Mouse (Mus musculus) ES-E14 (cell line): Measurements from ENCODE around the gene Cd5l. TPM values are rescaled to one million over a fixed set of nuclear protein-coding genes. Genes with fewer than 3 reads are reported as not detected.

Experiments
- DNase-seq: peaks from one replicate; pipeline ENCODE4 v3.0.0-alpha.2; 2013; ENCODE audit warnings: low read depth, low spot score
- H3K27ac ChIP-seq: 2 replicates; pipeline ENCODE4 v1.5.1; 2012; ENCODE audit warnings: low read depth, mild to moderate bottlenecking, low read length, moderate library complexity, mixed read lengths; ENCODE audit not compliant: poor library complexity, insufficient read depth, severe bottlenecking
- H3K36me3 ChIP-seq: 2 replicates; pipeline ENCODE4 v1.6.1; 2012; ENCODE audit warnings: mild to moderate bottlenecking, low read length, moderate library complexity, mixed read lengths; ENCODE audit not compliant: control insufficient read depth, poor library complexity, insufficient read depth, severe bottlenecking
- H3K4me1 ChIP-seq, 2 experiments: fragments of 150-350 bp in 1 of 2; sonication (generic) in 1 of 2; 2 replicates each; pipeline ENCODE4 v1.6.1; 2012; ENCODE audit warnings: low read length in 2 of 2, mild to moderate bottlenecking in 1 of 2, mixed read lengths in 1 of 2; ENCODE audit not compliant: control insufficient read depth in 2 of 2, insufficient read depth in 2 of 2, poor library complexity in 1 of 2
- H3K4me3 ChIP-seq, 2 experiments: fragments of 150-350 bp in 1 of 2; sonication (generic) in 1 of 2; 2 replicates each; pipeline ENCODE4 v1.5.1; 2012; ENCODE audit warnings: low read length in 2 of 2, low read depth in 1 of 2, mild to moderate bottlenecking in 1 of 2, mixed read lengths in 1 of 2; ENCODE audit not compliant: insufficient read depth in 1 of 2, poor library complexity in 1 of 2, severe bottlenecking in 1 of 2
- H3K9ac ChIP-seq: 2 replicates; pipeline ENCODE4 v1.6.1; 2012; ENCODE audit warnings: low read depth, mild to moderate bottlenecking, low read length, mixed read lengths; ENCODE audit not compliant: poor library complexity, insufficient read depth, severe bottlenecking
- H3K9me3 ChIP-seq: fragments of 150-350 bp; sonication (generic); 2 replicates; pipeline ENCODE4 v1.6.1; 2012; ENCODE audit warnings: low read depth, mild to moderate bottlenecking, low read length; ENCODE audit not compliant: control insufficient read depth, insufficient read depth
- CHD2 ChIP-seq: IDR thresholded peaks from 2 replicates; pipeline ENCODE4 v1.6.1; 2014; ENCODE audit warnings: mild to moderate bottlenecking, low read depth, low read length, inconsistent platforms
- HCFC1 ChIP-seq: IDR thresholded peaks from 2 replicates; pipeline ENCODE4 v1.6.1; 2012; ENCODE audit warnings: low read length, inconsistent platforms, borderline replicate concordance; ENCODE audit not compliant: insufficient read depth
- MAFK ChIP-seq: IDR thresholded peaks from 2 replicates; pipeline ENCODE4 v1.6.1; 2014; ENCODE audit warnings: mild to moderate bottlenecking, low read depth, low read length, inconsistent platforms; ENCODE audit not compliant: insufficient read depth
- ZC3H11A ChIP-seq: IDR thresholded peaks from 2 replicates; pipeline ENCODE4 v1.6.1; 2012; ENCODE audit warnings: low read depth, mild to moderate bottlenecking, inconsistent platforms, low read length, borderline replicate concordance
- ZNF384 ChIP-seq: IDR thresholded peaks from 2 replicates; pipeline ENCODE4 v1.6.1; 2012; ENCODE audit warnings: low read depth, low read length, inconsistent platforms
- in situ Hi-C, 2 experiments: fragments of 600-800 bp; cut with MboI; formaldehyde crosslinking; loops; one replicate each; pipeline ENCODE4 v1.15.1; 2025; ENCODE audit warnings: low sequenced_read_pairs in 2 of 2, inconsistent platforms in 1 of 2; ENCODE audit not compliant: unreplicated experiment in 2 of 2
- total RNA-seq: library from RNA; depleted of rRNA; stranded (reverse); fragments of 300-350 nt; gene quantifications from 2 replicates; pipeline ENCODE4 v1.2.3, GENCODE M21; 2012

Cd5l gene
- total RNA-seq, 1 experiment, result not detected

- Histone ChIP-seq H3K9me3 (no peaks in the 10 kb centered on the region), H3K9ac (no peak overlapping the region), H3K4me3 (no peak overlapping the region), H3K4me1 (no peaks in the 10 kb centered on the region), H3K36me3 (no peaks in the 10 kb centered on the region), H3K27ac (no peak overlapping the region)
- in situ Hi-C loops, result no loop called here
- TF ChIP-seq HCFC1, result no peak
- no peak for TF ChIP-seq ZC3H11A
- TF ChIP-seq ZNF384, result no peak
- no peak for TF ChIP-seq CHD2
- no peak for TF ChIP-seq MAFK
- DNase-seq, result no peak
These were observed 42.2 kb downstream of the Cd5l start for GRCm38 (mm10) chr3:87399906-87400305.

GRCm38 (mm10) chr3:87401321-87401720, 43.6 kb downstream of the Cd5l start:
- TF ChIP-seq ZNF384 (no peak), CHD2 (no peak), HCFC1 (no peak), ZC3H11A (no peak), MAFK (no peak)
- no peak for DNase-seq
- Histone ChIP-seq H3K27ac (no peak overlapping the region), H3K9ac (no peak overlapping the region), H3K4me1 (no peaks in the 10 kb centered on the region), H3K4me3 (no peak overlapping the region), H3K36me3 (no peaks in the 10 kb centered on the region), H3K9me3 (no peaks in the 10 kb centered on the region)
- in situ Hi-C loops, result no loop called here

- no peak overlapping the region for H3K4me3 ChIP-seq
- no peak overlapping the region for H3K27ac ChIP-seq
- in situ Hi-C loops, result no loop called here
- DNase-seq, result peak; percentile 76
- TF ChIP-seq ZNF384 (no peak), HCFC1 (no peak), MAFK (0 out of 2 replicates have a peak, but pooled peaks have one; percentile 27), ZC3H11A (no peak), CHD2 (no peak)
- no peak overlapping the region for H3K9ac ChIP-seq
- no peaks in the 10 kb centered on the region for H3K9me3 ChIP-seq
- H3K36me3 ChIP-seq, result no peaks in the 10 kb centered on the region
- H3K4me1 ChIP-seq, result peaks cover 0 to 12% of the 10 kb centered on the region in 2 experiments; a peak in 2 of 4 replicates
These were observed 50.5 kb downstream of the Cd5l start for GRCm38 (mm10) chr3:87408171-87408570.

- Histone ChIP-seq H3K4me1 (peaks cover 0 to 12% of the 10 kb centered on the region in 2 experiments; a peak in 2 of 4 replicates), H3K9ac (peak overlapping the region; percentile 37; the same call in 1 of the 2 replicates), H3K36me3 (no peaks in the 10 kb centered on the region), H3K4me3 (no peak overlapping the region), H3K27ac (peak overlapping the region; percentile 79; the same call in 1 of the 2 replicates), H3K9me3 (no peaks in the 10 kb centered on the region)
- peak; percentile 43 for DNase-seq
- in situ Hi-C loops, result no loop called here
- TF ChIP-seq CHD2, result no peak
- TF ChIP-seq ZNF384, result no peak
- no peak for TF ChIP-seq HCFC1
- TF ChIP-seq MAFK, result no peak
- no peak for TF ChIP-seq ZC3H11A
These were observed 51.7 kb downstream of the Cd5l start for GRCm38 (mm10) chr3:87409196-87409935.
